Mouse (Mus musculus): ENCODE results near the gene Gm20661. TPM values are rescaled to one million over a fixed set of nuclear protein-coding genes. Genes with fewer than 3 reads are reported as not detected.

Gene Gm20661
- total RNA-seq (2021): under 1 TPM; 0.76 to 0.91 TPM
- long read RNA-seq, experiment 1: 0 reads
- long read RNA-seq, experiment 2, partial matches to known transcripts: 0 of 1 reads
- long read RNA-seq, experiment 2, other reads (novel, unspliced or antisense): 1 of 1 reads

- peak; percentile 69 to 83 for DNase-seq (ENCODE audit: low spot score in 2 of 2)
Measured at GRCm38 (mm10) chr9:107982681-107983346, at the start of gene Gm20661. Gm20661 (plus strand) TSS chr9:107983058.

- DNase-seq (ENCODE audit: low spot score in 2 of 2): no peak
Measured at GRCm38 (mm10) chr9:107934146-107934545, 48.7 kb upstream of the Gm20661 start.

- DNase-seq (ENCODE audit: low spot score in 2 of 2): no peak
Measured at GRCm38 (mm10) chr9:107935374-107935773, 47.5 kb upstream of the Gm20661 start, which contains the start of gene Camkv. Camkv (plus strand) TSS chr9:107935674.

- peak in 1 of 2 experiments; percentile 33 for DNase-seq (ENCODE audit: low spot score in 2 of 2)
Measured at GRCm38 (mm10) chr9:107935790-107936214, 47.1 kb upstream of the Gm20661 start.

GRCm38 (mm10) chr9:107936215-107936822 is 46.5 kb upstream of the Gm20661 start:
- DNase-seq (ENCODE audit: low spot score in 2 of 2): no peak

GRCm38 (mm10) chr9:107936831-107937230 is 46.0 kb upstream of the Gm20661 start:
- no peak for DNase-seq (ENCODE audit: low spot score in 2 of 2)

- peak in 1 of 2 experiments; percentile 43 for DNase-seq (ENCODE audit: low spot score in 2 of 2)
Measured at GRCm38 (mm10) chr9:107947241-107948194, 35.3 kb upstream of the Gm20661 start.

GRCm38 (mm10) chr9:107949184-107949921 is 33.5 kb upstream of the Gm20661 start:
- DNase-seq (ENCODE audit: low spot score in 2 of 2): no peak

GRCm38 (mm10) chr9:107949922-107950235 is 33.0 kb upstream of the Gm20661 start, which contains the start of gene Traip:
Traip (plus strand) TSS chr9:107950136.
- DNase-seq (ENCODE audit: low spot score in 2 of 2): no peak

- peak; percentile 84 to 95 for DNase-seq (ENCODE audit: low spot score in 2 of 2)
Measured at GRCm38 (mm10) chr9:107950460-107951355, 32.1 kb upstream of the Gm20661 start.

GRCm38 (mm10) chr9:107955613-107956289 is 27.1 kb upstream of the Gm20661 start:
- no peak for DNase-seq (ENCODE audit: low spot score in 2 of 2)

GRCm38 (mm10) chr9:107957141-107957540 is 25.7 kb upstream of the Gm20661 start:
- DNase-seq (ENCODE audit: low spot score in 2 of 2): no peak

- no peak for DNase-seq (ENCODE audit: low spot score in 2 of 2)
Measured at GRCm38 (mm10) chr9:107959896-107960295, 23.0 kb upstream of the Gm20661 start.

GRCm38 (mm10) chr9:107960928-107961327 is 21.9 kb upstream of the Gm20661 start:
- no peak for DNase-seq (ENCODE audit: low spot score in 2 of 2)

- no peak for DNase-seq (ENCODE audit: low spot score in 2 of 2)
Measured at GRCm38 (mm10) chr9:107961351-107961762, 21.5 kb upstream of the Gm20661 start.

GRCm38 (mm10) chr9:107961881-107962280 is 21.0 kb upstream of the Gm20661 start:
- no peak for DNase-seq (ENCODE audit: low spot score in 2 of 2)

- DNase-seq (ENCODE audit: low spot score in 2 of 2): no peak
Measured at GRCm38 (mm10) chr9:107962916-107963315, 19.9 kb upstream of the Gm20661 start.

- DNase-seq (ENCODE audit: low spot score in 2 of 2): peak; percentile 73 to 86
Measured at GRCm38 (mm10) chr9:107963700-107964099, 19.2 kb upstream of the Gm20661 start.

- no peak for DNase-seq (ENCODE audit: low spot score in 2 of 2)
Measured at GRCm38 (mm10) chr9:107964681-107965080, 18.2 kb upstream of the Gm20661 start.

Measured in gastrocnemius, postnatal 4 days (tissue).